Mouse (Mus musculus) forebrain, embryonic 10.5 days (tissue): ENCODE measurements around the gene Lasp1. TPM values are rescaled to one million over a fixed set of nuclear protein-coding genes. Genes with fewer than 3 reads are reported as not detected.

Source experiments
- DNase-seq: peaks from one replicate; pipeline ENCODE4 v3.0.0-alpha.2; 2017; ENCODE audit warnings: low spot score; ENCODE audit errors: extremely low spot score
- H3K27ac ChIP-seq: fragments of 300-500 bp; sonication (generic); 2 replicates; pipeline ENCODE4 v1.5.1; 2016; ENCODE audit warnings: mild to moderate bottlenecking
- H3K27me3 ChIP-seq: fragments of 300-500 bp; sonication (generic); 2 replicates; pipeline ENCODE4 v1.6.1; 2016; ENCODE audit warnings: mild to moderate bottlenecking; ENCODE audit not compliant: poor library complexity, severe bottlenecking
- H3K36me3 ChIP-seq: fragments of 300-500 bp; sonication (generic); replicated peaks from 2 replicates; pipeline ENCODE4 v1.6.1; 2016; ENCODE audit warnings: mild to moderate bottlenecking, moderate library complexity
- H3K4me1 ChIP-seq: fragments of 300-500 bp; sonication (generic); 2 replicates; pipeline ENCODE4 v1.6.1; 2016
- H3K4me3 ChIP-seq: fragments of 300-500 bp; sonication (generic); 2 replicates; pipeline ENCODE4 v1.5.1; 2016; ENCODE audit warnings: mild to moderate bottlenecking, moderate library complexity
- H3K9me3 ChIP-seq: fragments of 300-500 bp; sonication (generic); 2 replicates; pipeline ENCODE4 v1.6.1; 2016; ENCODE audit warnings: mild to moderate bottlenecking, moderate library complexity
- WGBS: fragments of 180-500 bp; shearing (Covaris S2); methylation state at CpG from one replicate; pipeline ENCODE4 v1.1.7; 2016; 5-methylcytosine and 5-hydroxymethylcytosine counted together
- polyA plus RNA-seq: library from polyadenylated mRNA; unstranded; fragments of >200 nt; fragmentation: Nextera tagmentation; extraction: Ambion mirVana; gene quantifications from 2 replicates; pipeline ENCODE4 v1.2.1, GENCODE M21; 2016

Gene Lasp1
- polyA plus RNA-seq, 1 experiment from 2014 or later: 85.5 TPM

GRCm38 (mm10) chr11:97799146-97799993, 570 bp downstream of the Lasp1 start:
- peak; percentile 84 for DNase-seq
- peak overlapping the region; percentile 95 for H3K27ac ChIP-seq
- no peaks in the 10 kb centered on the region for H3K27me3 ChIP-seq
- under 1% methylated on average over 71 of the region's 71 CpGs for WGBS
- H3K4me3 ChIP-seq: peak overlapping the region; percentile 88
- 0 out of 2 replicates have a peak, but pooled peaks cover 2% of the 10 kb centered on the region for H3K36me3 ChIP-seq
- H3K9me3 ChIP-seq: no peaks in the 10 kb centered on the region
- peaks cover 45% of the 10 kb centered on the region for H3K4me1 ChIP-seq

- peak overlapping the region; percentile 88 for H3K4me3 ChIP-seq
- DNase-seq: peak; percentile 73
- H3K4me1 ChIP-seq: peaks cover 52% of the 10 kb centered on the region
- H3K9me3 ChIP-seq: no peaks in the 10 kb centered on the region
- no peaks in the 10 kb centered on the region for H3K27me3 ChIP-seq
- peak overlapping the region; percentile 95 for H3K27ac ChIP-seq
- WGBS: 0% methylated on average over 34 of the region's 43 CpGs
- H3K36me3 ChIP-seq: 0 out of 2 replicates have a peak, but pooled peaks cover 2% of the 10 kb centered on the region
Measured at GRCm38 (mm10) chr11:97799994-97800690, 1.3 kb downstream of the Lasp1 start.

- H3K27ac ChIP-seq: peak overlapping the region; percentile 95
- H3K27me3 ChIP-seq: no peaks in the 10 kb centered on the region
- WGBS: 7% methylated on average over 17 of the region's 17 CpGs
- H3K4me3 ChIP-seq: peak overlapping the region; percentile 88
- no peaks in the 10 kb centered on the region for H3K9me3 ChIP-seq
- 0 out of 2 replicates have a peak, but pooled peaks cover 2% of the 10 kb centered on the region for H3K36me3 ChIP-seq
- DNase-seq: peak; percentile 46
- peaks cover 59% of the 10 kb centered on the region for H3K4me1 ChIP-seq
Measured at GRCm38 (mm10) chr11:97800691-97801408, 2.0 kb downstream of the Lasp1 start.

DNA sequence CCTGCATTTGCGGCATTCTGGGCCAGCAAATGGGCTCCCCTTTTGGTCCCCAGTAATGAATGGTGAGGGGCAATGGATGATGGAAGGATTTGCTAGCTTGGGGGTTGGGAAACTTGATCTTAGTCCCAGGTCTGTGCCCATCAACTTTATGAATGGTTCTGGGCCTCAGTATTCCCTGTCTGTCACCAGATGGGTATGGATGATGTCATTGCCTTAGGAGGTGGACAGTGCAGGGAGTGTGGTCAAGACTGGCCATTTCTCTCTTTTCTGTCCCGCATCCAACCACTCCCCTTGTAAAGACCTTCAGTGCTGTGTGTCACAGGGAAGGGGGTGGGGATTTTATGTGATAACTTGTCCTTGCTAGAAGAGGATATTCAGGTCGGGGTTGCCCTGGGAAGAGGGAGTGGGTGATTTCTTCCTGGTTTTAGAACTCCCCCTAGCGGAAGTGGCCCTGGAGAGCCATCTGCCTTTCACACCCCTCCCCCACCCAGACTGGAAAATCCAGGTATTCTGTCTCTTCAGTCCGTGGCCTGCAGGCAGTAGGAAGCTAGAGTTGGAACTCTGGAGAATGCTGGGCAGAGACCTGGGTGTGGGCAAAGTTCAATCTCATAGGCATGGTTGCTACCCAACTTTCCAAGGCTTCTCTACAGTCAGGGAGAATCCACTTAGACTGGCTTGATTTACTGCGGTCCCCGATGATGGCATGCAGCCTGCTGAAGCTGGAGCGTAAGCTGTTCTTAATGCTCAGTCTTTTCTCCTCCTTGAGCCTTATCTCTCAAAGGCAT, 2.8 kb downstream of the Lasp1 start:
- Histone ChIP-seq H3K27ac (peak overlapping the region; percentile 95), H3K4me3 (peak overlapping the region; percentile 88), H3K36me3 (peaks cover 7% of the 10 kb centered on the region), H3K27me3 (no peaks in the 10 kb centered on the region), H3K9me3 (no peaks in the 10 kb centered on the region), H3K4me1 (peaks cover 67% of the 10 kb centered on the region)
- DNase-seq: peak; percentile 48
- 32% methylated on average over 8 of the region's 8 CpGs for WGBS

DNA sequence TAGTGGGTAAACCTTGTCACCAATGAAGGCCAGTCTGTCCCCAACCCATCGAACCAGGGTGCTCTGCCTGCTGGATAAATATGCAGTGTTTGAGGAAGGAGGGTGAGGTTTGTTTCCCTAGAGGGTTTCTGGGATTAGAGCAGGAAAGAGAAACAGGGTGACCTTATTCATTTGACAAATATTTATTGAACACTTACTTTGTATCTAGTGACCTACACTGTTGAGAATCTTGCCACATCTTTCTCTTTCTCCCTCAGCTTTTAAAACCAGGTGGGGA, 3.3 kb downstream of the Lasp1 start:
- H3K4me3 ChIP-seq: peak overlapping the region; percentile 88; the same call in 1 of the 2 replicates
- WGBS: 37% methylated on average over 1 of the region's 1 CpGs
- no peaks in the 10 kb centered on the region for H3K9me3 ChIP-seq
- peaks cover 72% of the 10 kb centered on the region for H3K4me1 ChIP-seq
- no peaks in the 10 kb centered on the region for H3K27me3 ChIP-seq
- peaks cover 12% of the 10 kb centered on the region for H3K36me3 ChIP-seq
- peak overlapping the region; percentile 95; the same call in 1 of the 2 replicates for H3K27ac ChIP-seq
- DNase-seq: no peak

GRCm38 (mm10) chr11:97802495-97802894, 3.7 kb downstream of the Lasp1 start:
- no peak overlapping the region for H3K4me3 ChIP-seq
- no peak for DNase-seq
- H3K4me1 ChIP-seq: peaks cover 74% of the 10 kb centered on the region
- no peaks in the 10 kb centered on the region for H3K27me3 ChIP-seq
- H3K9me3 ChIP-seq: no peaks in the 10 kb centered on the region
- WGBS: 45% methylated on average over 6 of the region's 6 CpGs
- peaks cover 16% of the 10 kb centered on the region for H3K36me3 ChIP-seq
- no peak overlapping the region for H3K27ac ChIP-seq

DNA sequence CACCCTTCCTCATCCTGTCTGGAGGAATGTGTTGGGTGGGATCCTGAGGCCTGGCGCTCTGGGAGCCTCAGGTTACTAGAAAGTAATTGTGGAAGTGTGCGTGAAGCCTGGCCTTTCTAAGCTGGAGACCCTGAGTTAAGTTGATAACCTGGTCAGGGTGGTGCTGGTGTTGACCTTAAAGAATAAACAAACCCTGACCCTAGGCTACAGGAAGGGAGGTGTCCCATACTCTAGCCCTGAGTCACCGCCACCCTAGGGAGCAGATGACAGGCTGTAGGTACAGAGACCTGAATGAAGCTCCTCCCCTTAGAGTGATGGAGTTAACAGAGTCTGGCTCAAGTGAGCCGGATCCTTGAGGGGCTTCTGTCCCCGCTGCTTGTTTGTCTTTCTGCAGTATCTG, 5.0 kb downstream of the Lasp1 start:
- Histone ChIP-seq H3K27me3 (no peaks in the 10 kb centered on the region), H3K4me3 (no peak overlapping the region), H3K9me3 (no peaks in the 10 kb centered on the region), H3K4me1 (peaks cover 81% of the 10 kb centered on the region), H3K27ac (0 out of 2 replicates have a peak overlapping the region, but pooled peaks have one; percentile 79), H3K36me3 (peaks cover 29% of the 10 kb centered on the region)
- 76% methylated on average over 5 of the region's 5 CpGs for WGBS
- no peak for DNase-seq

DNA sequence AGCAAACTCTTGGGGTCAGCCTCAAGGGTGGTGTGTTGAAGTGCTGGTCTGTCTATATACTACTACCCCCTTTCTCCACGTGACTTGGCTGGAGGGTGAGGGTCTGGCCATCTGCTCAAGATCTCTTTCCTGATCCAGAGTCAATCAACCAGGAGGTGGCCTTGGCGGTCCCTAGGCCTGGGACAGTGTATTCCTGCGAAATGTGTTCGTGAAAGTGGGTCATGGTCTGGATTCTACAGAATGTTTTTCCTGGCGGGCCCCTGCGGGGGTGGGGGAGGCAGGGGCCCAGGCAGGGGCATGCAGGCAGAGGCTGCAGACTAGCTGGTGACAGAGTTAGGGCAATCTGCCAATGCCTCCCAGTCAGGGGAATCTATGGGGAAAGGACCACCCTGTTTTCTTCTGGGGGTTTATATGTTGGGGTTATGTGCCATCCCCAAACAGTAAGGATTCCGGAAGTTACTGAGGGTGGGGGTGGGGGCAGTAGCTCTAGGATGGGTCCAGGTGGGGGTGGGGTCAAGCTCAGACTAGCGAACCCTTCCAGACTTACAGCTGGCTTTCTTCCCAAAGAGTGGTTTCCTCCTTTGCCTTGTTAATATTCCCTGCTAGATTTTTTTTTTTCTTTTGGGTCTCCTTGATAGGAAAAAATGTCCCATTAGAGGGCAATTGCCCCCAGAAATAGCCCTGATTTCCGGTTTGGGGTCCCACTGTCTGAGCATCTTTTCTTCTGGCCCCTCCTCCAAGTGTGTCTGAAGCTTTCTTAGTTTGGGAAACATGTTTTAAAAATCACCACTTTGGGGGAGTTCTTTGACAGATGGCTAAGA, 6.3 kb downstream of the Lasp1 start:
- Histone ChIP-seq H3K27ac (peak overlapping the region; percentile 79), H3K36me3 (peaks cover 39% of the 10 kb centered on the region), H3K4me1 (peaks cover 88% of the 10 kb centered on the region), H3K27me3 (no peaks in the 10 kb centered on the region), H3K9me3 (no peaks in the 10 kb centered on the region), H3K4me3 (peak overlapping the region; percentile 11; the same call in 1 of the 2 replicates)
- whole genome bisulfite sequencing: 48% methylated on average over 9 of the region's 9 CpGs
- no peak for DNase-seq

DNA sequence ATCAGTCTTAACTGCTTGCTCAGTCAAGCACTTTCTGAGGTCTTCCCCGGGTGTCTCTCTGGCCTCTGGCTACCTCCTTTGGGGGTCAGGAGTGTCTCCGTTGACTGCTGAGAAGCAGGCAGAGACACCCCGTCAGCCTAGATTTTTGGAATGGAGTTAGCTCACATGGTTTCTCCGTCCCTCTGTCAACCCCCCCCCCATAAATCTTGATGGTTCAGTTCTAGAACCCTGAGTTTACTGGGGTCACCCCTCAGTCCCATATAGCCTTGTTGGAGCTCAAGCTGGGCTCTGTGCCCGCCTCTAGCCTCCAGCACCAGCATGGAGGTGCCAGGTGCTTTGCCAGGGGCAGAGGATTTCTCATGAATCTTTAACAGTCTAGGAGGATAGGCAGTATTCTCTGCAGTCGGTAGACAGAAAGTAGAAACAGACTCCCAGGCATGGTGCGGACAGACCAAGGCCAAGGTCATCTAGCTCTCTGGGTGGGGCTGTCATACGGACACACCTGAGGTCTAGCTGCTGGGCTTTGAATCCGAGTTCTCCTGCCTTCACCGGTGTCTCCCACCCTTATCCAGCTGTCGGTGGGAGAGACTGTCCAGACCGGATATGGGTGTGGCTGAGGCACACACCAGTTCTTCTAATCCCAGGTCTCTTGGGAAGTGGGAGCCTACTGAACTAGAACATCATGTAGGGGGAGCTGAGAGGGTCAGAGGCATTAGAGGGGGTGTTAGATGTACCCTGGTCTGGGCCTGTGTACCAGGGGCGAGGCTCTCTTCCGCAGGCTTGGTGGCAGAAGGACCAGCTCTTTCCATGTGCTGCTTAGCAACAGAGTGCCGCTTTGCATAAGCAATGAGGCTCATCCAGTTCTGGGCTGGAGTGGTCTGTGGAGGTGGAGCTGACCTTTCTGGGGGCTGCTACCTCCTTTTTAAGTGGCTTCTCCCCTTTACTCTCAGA, 7.1 kb downstream of the Lasp1 start:
- peak overlapping the region; percentile 27; the same call in 1 of the 2 replicates for H3K4me3 ChIP-seq
- H3K4me1 ChIP-seq: peaks cover 91% of the 10 kb centered on the region
- H3K27ac ChIP-seq: peak overlapping the region; percentile 79

GRCm38 (mm10) chr11:97806613-97806964, 7.8 kb downstream of the Lasp1 start:
- no peak for DNase-seq
- peaks cover 39% of the 10 kb centered on the region for H3K36me3 ChIP-seq
- no peaks in the 10 kb centered on the region for H3K9me3 ChIP-seq
- peak overlapping the region; percentile 27; the same call in 1 of the 2 replicates for H3K4me3 ChIP-seq
- WGBS: 77% methylated on average over 7 of the region's 7 CpGs
- peak overlapping the region; percentile 79 for H3K27ac ChIP-seq
- peaks cover 91% of the 10 kb centered on the region for H3K4me1 ChIP-seq
- no peaks in the 10 kb centered on the region for H3K27me3 ChIP-seq

More for the DNA sequence above, 7.1 kb downstream of the Lasp1 start:
- H3K36me3 ChIP-seq: peaks cover 39% of the 10 kb centered on the region
- WGBS: 62% methylated on average over 15 of the region's 15 CpGs
- no peaks in the 10 kb centered on the region for H3K9me3 ChIP-seq
- H3K27me3 ChIP-seq: no peaks in the 10 kb centered on the region
- DNase-seq: no peak
